Mouse (Mus musculus) left cerebral cortex, postnatal 10 days (tissue): ENCODE data around the gene Pigl. TPM values are rescaled to one million over a fixed set of nuclear protein-coding genes. Genes with fewer than 3 reads are reported as not detected.
"Not testable (repeated sequence)": the region's sequence is repeated elsewhere in the genome, so short reads cannot be mapped to it uniquely, and the experiment has no call there.

Source experiments
- DNase-seq, 2 experiments: peaks; one replicate each; pipeline ENCODE4 v3.0.0; 2021 to 2022; ENCODE audit warnings: low spot score in 2 of 2, mixed read lengths in 1 of 2; ENCODE audit errors: extremely low spot score in 1 of 2
- intact Hi-C: fragments of 180-260 bp; cut with DNase I; formaldehyde crosslinking; loops from one replicate; pipeline ENCODE4 v1.15.1; 2025
- total RNA-seq, 2 experiments: library from RNA; stranded (reverse); gene quantifications; 2 replicates each; pipeline ENCODE4 v1.2.3; 2021

Gene Pigl
- total RNA-seq: 1 to 10 TPM; 6.5 to 6.8 TPM

DNA sequence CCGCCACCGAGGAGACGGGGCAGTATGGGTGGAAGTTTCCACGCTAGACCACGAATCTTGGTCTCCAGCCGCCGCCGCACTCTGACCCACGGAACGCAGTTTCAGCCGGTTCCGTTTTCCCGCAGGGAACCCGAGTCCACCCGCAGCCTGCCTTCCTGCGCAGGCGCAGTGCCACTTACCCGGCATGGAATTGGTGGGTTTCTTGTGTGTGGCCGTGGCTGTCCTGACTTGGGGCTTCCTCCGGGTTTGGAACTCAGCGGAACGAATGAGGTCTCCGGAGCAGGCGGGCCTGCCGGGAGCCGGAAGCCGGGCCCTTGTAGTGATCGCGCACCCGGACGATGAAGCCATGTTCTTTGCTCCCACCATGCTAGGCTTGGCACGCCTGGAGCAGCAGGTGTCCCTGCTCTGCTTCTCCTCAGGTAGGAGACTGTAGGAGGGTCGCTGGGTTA is at the start of gene Pigl, which contains the start of gene Ncor1:
TSS of gene Pigl (plus strand) at position 185 of the 449 bp plus-strand sequence.
TSS of gene Ncor1 (minus strand) at position 266 of the 449 bp plus-strand sequence.
- intact Hi-C loops: loop anchor here (5.0 kb wide), 1 partner anchor 79 kb away; the partner anchor contains the start of gene Cenpv
- DNase-seq: peak; percentile 89 to 93

- intact Hi-C loops: no loop called here
- no peak for DNase-seq
These were observed 49.4 kb upstream of the Pigl start for GRCm38 (mm10) chr11:62408848-62409247.

DNA sequence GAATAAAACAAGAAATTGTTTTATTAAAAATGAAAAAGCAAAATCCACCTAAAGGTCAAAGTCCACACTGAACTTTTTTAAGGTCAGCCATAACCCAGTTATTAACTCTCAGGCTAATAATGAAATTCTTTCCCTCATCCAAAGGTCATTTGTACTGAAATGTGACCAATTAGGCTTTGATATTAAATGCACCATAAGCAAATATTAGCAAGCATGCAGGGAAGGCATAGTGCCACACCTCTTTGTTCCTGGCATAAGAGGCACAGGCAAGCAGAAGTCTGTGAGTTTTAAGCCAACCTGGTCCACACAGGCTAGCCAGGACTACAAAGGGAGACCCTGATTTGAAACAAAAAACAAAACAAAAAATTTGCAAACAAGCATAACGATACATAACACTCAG is 48.6 kb upstream of the Pigl start:
- intact Hi-C loops: no loop called here
- DNase-seq: no peak

- intact Hi-C loops: no loop called here
- no peak for DNase-seq
These were observed 43.2 kb upstream of the Pigl start for GRCm38 (mm10) chr11:62415026-62415425.

- intact Hi-C loops: no loop called here
- DNase-seq: no peak
These were observed 33.7 kb upstream of the Pigl start for GRCm38 (mm10) chr11:62424525-62424924.

DNA sequence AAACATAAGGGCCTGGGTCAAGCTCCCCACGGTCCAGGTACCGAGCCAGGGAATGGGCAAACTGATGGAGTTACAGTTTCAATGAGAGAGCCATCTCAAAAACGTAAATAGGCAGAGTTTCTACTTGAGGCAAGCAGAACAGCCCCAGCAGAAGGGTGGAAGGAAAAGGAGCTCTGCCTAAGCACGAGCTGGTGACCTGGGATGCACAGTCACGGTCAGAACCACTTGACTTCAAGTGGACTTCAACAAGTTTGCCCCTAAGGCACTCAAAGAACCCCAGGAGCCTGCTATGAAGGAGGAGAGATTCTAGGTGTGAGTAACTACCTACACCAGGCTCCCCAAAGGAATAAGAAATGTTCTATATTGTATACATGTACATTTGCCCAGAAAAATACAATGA is 32.0 kb upstream of the Pigl start:
- DNase-seq: no peak
- intact Hi-C loops: no loop called here

DNA sequence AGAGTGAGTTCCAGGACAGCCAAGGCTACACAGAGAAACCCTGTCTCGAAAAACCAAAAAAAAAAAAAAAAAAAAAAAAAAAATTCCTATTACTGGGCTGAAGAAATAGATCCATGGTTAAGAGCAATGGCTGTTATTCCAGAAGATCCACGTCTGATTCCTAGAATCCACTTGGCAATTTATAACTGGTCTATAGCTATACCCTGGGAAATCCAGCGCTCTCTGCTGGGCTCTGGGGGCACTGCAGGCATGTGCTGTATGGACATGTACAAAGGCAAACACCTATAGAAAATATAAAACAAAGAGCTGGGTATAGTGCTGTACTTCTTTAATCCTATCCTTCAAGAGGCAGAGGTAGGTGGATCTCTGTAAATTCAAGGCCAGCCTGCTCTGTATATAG is 31.2 kb upstream of the Pigl start:
- intact Hi-C loops: no loop called here
- DNase-seq: peak in 1 of 2 experiments; percentile 26

DNA sequence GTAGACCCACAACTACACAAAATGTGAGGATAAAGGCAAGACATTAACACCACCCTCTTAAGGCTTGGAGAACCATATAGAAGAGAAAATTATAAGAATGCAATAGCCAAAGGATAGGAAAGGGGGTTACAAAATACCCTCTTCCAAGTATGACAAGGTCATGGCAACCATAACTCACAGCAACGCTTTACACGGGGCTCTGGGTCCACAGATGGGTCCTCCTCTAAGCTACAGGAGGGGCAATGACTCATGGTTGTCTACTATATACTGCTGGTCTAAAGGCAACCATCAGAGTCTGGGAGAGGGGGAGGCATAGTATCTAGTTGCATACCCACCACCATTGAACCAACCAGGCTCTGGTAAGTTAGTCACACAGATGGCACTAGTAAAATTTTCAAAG is 26.0 kb upstream of the Pigl start:
- intact Hi-C loops: no loop called here
- no peak for DNase-seq

GRCm38 (mm10) chr11:62440670-62441315 is 17.5 kb upstream of the Pigl start:
- no peak for DNase-seq
- intact Hi-C loops: no loop called here

- intact Hi-C loops: no loop called here
- DNase-seq: no peak
These were observed 12.5 kb upstream of the Pigl start for GRCm38 (mm10) chr11:62445799-62446198.

GRCm38 (mm10) chr11:62448971-62449370 is 9.3 kb upstream of the Pigl start:
- DNase-seq: no peak
- intact Hi-C loops: no loop called here

- intact Hi-C loops: loop anchor here (5.0 kb wide), 1 partner anchor 82 kb away; the partner anchor contains the start of gene Cenpv
- DNase-seq: no peak
These were observed 3.1 kb upstream of the Pigl start for GRCm38 (mm10) chr11:62455193-62455592.

DNA sequence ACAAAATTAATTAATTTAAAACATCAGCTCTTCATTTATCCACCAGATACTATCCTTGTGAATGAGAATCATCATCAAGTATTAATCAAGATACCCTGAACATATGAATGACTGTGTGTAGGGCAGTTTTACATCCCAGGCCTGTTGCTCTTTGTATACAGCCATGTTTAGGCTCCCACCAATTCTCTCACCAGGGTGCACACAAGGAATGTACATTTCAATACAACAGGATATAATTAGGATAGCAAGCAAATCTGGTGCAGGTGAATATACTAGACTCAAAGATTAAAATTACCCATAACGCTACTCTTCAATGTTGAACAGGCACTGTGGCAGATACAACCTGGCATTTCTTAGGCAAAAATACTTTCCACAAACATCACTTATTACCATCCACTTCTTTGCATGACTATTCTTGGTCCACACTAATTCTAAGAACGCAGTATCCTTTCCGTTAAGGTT is 2.2 kb upstream of the Pigl start:
- intact Hi-C loops: loop anchor here (2.0 to 5.0 kb wide), 2 partner anchors 81 to 95 kb away; partner anchors contain the start of genes Cenpv and Ubb
- no peak for DNase-seq

DNA sequence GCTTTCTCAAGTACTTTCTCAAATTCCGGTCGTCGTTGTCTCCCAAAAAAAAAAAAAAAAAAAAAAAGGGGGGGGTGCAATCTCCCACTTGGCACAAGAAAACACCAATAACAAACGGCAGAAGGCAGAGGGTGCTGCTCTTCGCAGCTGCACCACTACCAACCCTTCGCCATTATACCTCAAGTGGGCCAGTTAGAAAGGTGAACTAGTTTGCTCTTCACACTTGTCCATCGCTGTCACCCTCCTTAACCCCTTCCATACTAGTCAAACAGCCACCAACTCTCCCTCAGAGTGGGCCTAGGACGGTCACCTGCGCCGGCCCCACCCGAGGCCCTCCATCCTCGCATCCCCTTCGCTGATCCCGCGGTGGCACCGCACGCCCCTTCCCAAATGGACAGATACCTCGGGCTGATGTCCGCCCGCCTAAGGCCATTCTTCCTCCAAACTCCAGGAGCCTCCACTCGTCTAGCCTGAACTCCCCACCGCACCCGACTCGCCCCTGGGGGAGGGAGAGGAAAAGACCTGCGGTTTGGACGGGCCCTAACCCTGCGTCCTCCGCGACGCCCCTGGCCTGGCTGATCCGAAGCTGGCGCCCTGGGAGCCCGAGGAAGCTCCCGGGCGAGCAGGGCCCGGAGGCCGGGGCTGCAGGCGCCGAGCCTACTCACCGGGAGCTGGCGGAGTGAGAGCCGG is 1.6 kb upstream of the Pigl start:
- peak; percentile 14 to 61 for DNase-seq
- intact Hi-C loops: loop anchor here (2.0 to 5.0 kb wide), 2 partner anchors 81 to 94 kb away; partner anchors contain the start of genes Cenpv and Ubb

- peak; percentile 81 to 94 for DNase-seq
- intact Hi-C loops: loop anchor here (2.0 to 5.0 kb wide), 2 partner anchors 80 to 93 kb away; partner anchors contain the start of genes Cenpv and Ubb
These were observed 894 bp upstream of the Pigl start for GRCm38 (mm10) chr11:62457241-62457890.

- DNase-seq: no peak
- intact Hi-C loops: loop anchor here (2.0 to 5.0 kb wide), 2 partner anchors 79 to 93 kb away; partner anchors contain the start of genes Cenpv and Ubb
These were observed 379 bp upstream of the Pigl start for GRCm38 (mm10) chr11:62457891-62458270.

GRCm38 (mm10) chr11:62458780-62459179 is 520 bp downstream of the Pigl start:
- intact Hi-C loops: loop anchor here (5.0 kb wide), 1 partner anchor 79 kb away; the partner anchor contains the start of gene Cenpv
- no peak for DNase-seq

DNA sequence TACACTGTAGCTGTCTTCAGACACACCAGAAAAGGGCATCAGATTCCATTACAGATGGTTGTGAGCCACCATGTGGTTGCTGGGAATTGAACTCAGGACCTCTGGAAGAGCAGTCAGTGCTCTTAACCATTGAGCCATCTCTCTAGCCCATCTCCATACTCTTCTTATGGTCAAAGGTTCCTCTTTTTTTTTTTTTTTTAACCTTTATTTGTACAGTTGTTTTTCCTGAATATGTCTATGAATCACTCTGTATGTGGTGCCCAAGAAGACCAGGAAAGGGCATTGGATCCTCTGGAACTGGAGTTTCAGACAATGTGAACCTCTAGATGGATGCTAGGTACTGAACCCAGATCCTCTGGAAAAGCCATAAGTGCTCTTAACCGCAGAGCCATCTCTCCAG is 4.3 kb downstream of the Pigl start:
- DNase-seq, intact Hi-C loops: not testable (repeated sequence)

- DNase-seq: no peak
- intact Hi-C loops: no loop called here
These were observed 5.1 kb downstream of the Pigl start for GRCm38 (mm10) chr11:62463225-62463915.
